Mouse (Mus musculus) hindlimb bud, embryonic 11.5 days (tissue): ENCODE data around the gene Dgkg.

Source experiments
- DNase-seq: peaks from one replicate; pipeline ENCODE4 v3.0.0-alpha.2; 2012; ENCODE audit warnings: low read depth, low spot score; ENCODE audit errors: extremely low spot score

Gene Dgkg

GRCm38 (mm10) chr16:22440269-22440668 lies 216.8 kb downstream of the Dgkg start:
- DNase-seq, result no peak

GRCm38 (mm10) chr16:22439499-22440177 lies 217.4 kb downstream of the Dgkg start, which contains the start of gene Etv5:
Gene Etv5, minus strand, starts transcription at chr16:22439719.
- DNase-seq, result peak; percentile 96

GRCm38 (mm10) chr16:22438441-22439373 lies 218.3 kb downstream of the Dgkg start:
- DNase-seq, result no peak

- no peak for DNase-seq
These were observed 220.9 kb downstream of the Dgkg start for GRCm38 (mm10) chr16:22436106-22436505.

- no peak for DNase-seq
These were observed 222.5 kb downstream of the Dgkg start for GRCm38 (mm10) chr16:22434530-22434929.

- no peak for DNase-seq
These were observed 223.1 kb downstream of the Dgkg start for GRCm38 (mm10) chr16:22433944-22434343.

- DNase-seq, result no peak
These were observed 225.2 kb downstream of the Dgkg start for GRCm38 (mm10) chr16:22431773-22432172.

- DNase-seq, result no peak
These were observed 225.7 kb downstream of the Dgkg start for GRCm38 (mm10) chr16:22431335-22431734.

- no peak for DNase-seq
These were observed 226.6 kb downstream of the Dgkg start for GRCm38 (mm10) chr16:22430211-22430951.

- no peak for DNase-seq
These were observed 227.6 kb downstream of the Dgkg start for GRCm38 (mm10) chr16:22429377-22429776.

GRCm38 (mm10) chr16:22428853-22429341 lies 228.1 kb downstream of the Dgkg start:
- no peak for DNase-seq

GRCm38 (mm10) chr16:22426866-22427265 lies 230.2 kb downstream of the Dgkg start:
- DNase-seq, result no peak

- DNase-seq, result no peak
These were observed 234.8 kb downstream of the Dgkg start for GRCm38 (mm10) chr16:22422256-22422655.
